Mouse (Mus musculus) G1E (cell line): ENCODE data around the gene Gab2.
A peak's percentile ranks its signal among the peaks of the same experiment; 100 is the strongest.

Experiments used
- CTCF ChIP-seq: IDR thresholded peaks from 2 replicates; pipeline ENCODE4 v1.5.1; 2012; ENCODE audit warnings: low read depth, low read length, inconsistent platforms, mixed read lengths
- TAL1 ChIP-seq: conservative IDR thresholded peaks from 2 replicates; pipeline ENCODE4 v1.6.1; 2012; ENCODE audit warnings: low read depth, low read length, inconsistent platforms, mixed read lengths

DNA sequence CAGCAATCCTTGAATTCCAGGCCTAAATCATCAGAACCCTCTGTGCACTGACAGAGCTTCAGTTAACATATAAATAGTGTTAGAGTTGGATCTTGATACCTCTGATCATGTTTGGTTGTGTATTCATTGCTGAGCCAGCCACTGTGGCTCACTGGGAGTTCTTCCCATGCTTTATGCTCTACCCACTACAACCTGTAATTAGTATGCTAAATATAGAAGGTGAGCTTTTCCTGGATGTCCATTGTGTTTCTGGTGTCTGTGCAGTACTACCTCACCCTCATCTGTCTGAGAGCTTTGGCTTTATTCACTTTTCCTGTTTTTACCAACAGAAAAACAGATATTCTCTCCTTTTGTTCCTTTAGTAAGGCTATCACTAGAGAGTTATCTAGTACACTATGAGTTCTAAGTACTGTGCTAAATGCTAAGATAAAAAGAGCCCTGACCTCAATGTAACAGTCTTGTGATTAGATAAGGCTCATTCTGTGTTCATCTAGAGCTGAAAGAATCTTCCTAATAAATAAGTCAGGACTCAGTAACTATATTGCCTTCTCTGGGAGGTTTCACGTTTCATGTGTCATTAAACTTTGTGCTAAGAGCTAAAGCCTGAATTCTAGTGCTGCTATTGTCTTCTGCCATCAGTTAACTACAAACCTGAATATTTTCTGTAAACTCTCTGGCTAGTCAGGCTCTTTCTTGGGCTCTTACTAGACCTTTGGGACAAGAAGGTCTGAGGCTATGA lies 127.6 kb downstream of the Gab2 start:
- TF ChIP-seq TAL1 = peak; percentile 67
- no peak for TF ChIP-seq CTCF
